Mouse (Mus musculus): ENCODE results near the gene Zmynd11. TPM values are rescaled to one million over a fixed set of nuclear protein-coding genes. Genes with fewer than 3 reads are reported as not detected.

Gene Zmynd11
- polyA plus RNA-seq, 1 experiment, result 13.1 TPM

DNA sequence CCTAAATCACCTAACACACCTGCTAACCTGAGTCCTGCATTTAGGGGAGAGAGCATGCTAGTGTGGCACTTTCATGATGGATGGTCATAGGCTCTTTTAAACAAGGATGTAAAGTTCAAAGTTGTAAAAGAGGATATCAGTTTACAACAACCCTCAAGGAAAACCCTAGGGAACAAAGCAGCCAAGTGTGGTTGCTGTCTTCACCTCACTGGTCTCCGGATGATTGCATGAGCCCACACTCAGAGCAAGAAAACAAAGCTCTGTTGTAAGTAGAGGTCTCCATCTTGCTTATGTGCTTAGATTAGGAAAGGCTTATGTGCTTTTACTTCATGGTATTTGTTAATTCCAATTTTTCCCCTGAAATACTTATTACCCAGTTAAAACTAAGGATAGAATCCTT lies 104.4 kb downstream of the Zmynd11 start:
- Histone ChIP-seq H3K36me3 (ENCODE audit: control insufficient read depth, insufficient read depth, low read length) (no peaks in the 10 kb centered on the region), H3K27me3 (ENCODE audit: control insufficient read depth, insufficient read depth, low read length) (no peaks in the 10 kb centered on the region), H3K27ac (ENCODE audit: control insufficient read depth, insufficient read depth, low read depth, low read length) (no peak overlapping the region), H3K4me1 (ENCODE audit: control insufficient read depth, insufficient read depth, low read length) (no peaks in the 10 kb centered on the region), H3K4me3 (ENCODE audit: control insufficient read depth, low read depth, low read length) (no peak overlapping the region)
- TF ChIP-seq POLR2A (IDR thresholded peaks at IDR 0.05; ENCODE audit: control insufficient read depth, low read depth, low read length) (no peak), CTCF (IDR thresholded peaks at IDR 0.05; ENCODE audit: control insufficient read depth, insufficient read depth, insufficient replicate concordance, low read depth, low read length) (no peak)

GRCm38 (mm10) chr13:9656613-9657012 lies 108.5 kb downstream of the Zmynd11 start:
- no peaks in the 10 kb centered on the region for H3K4me1 ChIP-seq (ENCODE audit: control insufficient read depth, insufficient read depth, low read length)
- no peak for TF ChIP-seq CTCF (IDR thresholded peaks at IDR 0.05; ENCODE audit: control insufficient read depth, insufficient read depth, insufficient replicate concordance, low read depth, low read length)
- no peak for TF ChIP-seq POLR2A (IDR thresholded peaks at IDR 0.05; ENCODE audit: control insufficient read depth, low read depth, low read length)
- no peak overlapping the region for H3K4me3 ChIP-seq (ENCODE audit: control insufficient read depth, low read depth, low read length)

GRCm38 (mm10) chr13:9653018-9653417 lies 112.1 kb downstream of the Zmynd11 start:
- Histone ChIP-seq H3K4me3 (ENCODE audit: control insufficient read depth, low read depth, low read length) (no peak overlapping the region), H3K36me3 (ENCODE audit: control insufficient read depth, insufficient read depth, low read length) (no peaks in the 10 kb centered on the region), H3K4me1 (ENCODE audit: control insufficient read depth, insufficient read depth, low read length) (no peaks in the 10 kb centered on the region), H3K27ac (ENCODE audit: control insufficient read depth, insufficient read depth, low read depth, low read length) (no peak overlapping the region), H3K27me3 (ENCODE audit: control insufficient read depth, insufficient read depth, low read length) (no peaks in the 10 kb centered on the region)
- TF ChIP-seq POLR2A (IDR thresholded peaks at IDR 0.05; ENCODE audit: control insufficient read depth, low read depth, low read length) (no peak), CTCF (IDR thresholded peaks at IDR 0.05; ENCODE audit: control insufficient read depth, insufficient read depth, insufficient replicate concordance, low read depth, low read length) (no peak)

More at GRCm38 (mm10) chr13:9656613-9657012, 108.5 kb downstream of the Zmynd11 start:
- no peaks in the 10 kb centered on the region for H3K27me3 ChIP-seq (ENCODE audit: control insufficient read depth, insufficient read depth, low read length)
- H3K36me3 ChIP-seq (ENCODE audit: control insufficient read depth, insufficient read depth, low read length), result no peaks in the 10 kb centered on the region
- H3K27ac ChIP-seq (ENCODE audit: control insufficient read depth, insufficient read depth, low read depth, low read length), result no peak overlapping the region

DNA sequence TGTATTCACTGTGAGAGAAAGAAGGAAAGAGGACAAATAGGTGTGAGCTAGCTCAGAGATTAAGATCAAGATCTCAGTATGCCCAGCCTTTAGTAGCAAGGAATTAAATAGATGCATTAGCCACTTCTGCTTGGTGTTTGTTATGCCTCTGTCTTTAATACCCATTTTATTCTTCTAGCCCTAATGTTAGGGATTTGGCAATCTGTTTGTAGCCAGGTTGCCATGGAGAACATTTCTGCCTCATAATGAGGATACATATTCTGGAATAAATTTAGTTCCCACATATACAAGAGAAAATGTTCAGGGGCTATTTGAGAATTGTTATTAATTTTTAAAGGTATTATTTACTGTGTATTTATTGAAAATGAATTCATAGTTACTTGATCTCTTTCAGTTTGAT lies 114.5 kb downstream of the Zmynd11 start:
- TF ChIP-seq CTCF (IDR thresholded peaks at IDR 0.05; ENCODE audit: control insufficient read depth, insufficient read depth, insufficient replicate concordance, low read depth, low read length), result no peak
- no peak for TF ChIP-seq POLR2A (IDR thresholded peaks at IDR 0.05; ENCODE audit: control insufficient read depth, low read depth, low read length)
- H3K4me1 ChIP-seq (ENCODE audit: control insufficient read depth, insufficient read depth, low read length), result no peaks in the 10 kb centered on the region

GRCm38 (mm10) chr13:9649894-9650293 lies 115.2 kb downstream of the Zmynd11 start:
- no peak overlapping the region for H3K27ac ChIP-seq (ENCODE audit: control insufficient read depth, insufficient read depth, low read depth, low read length)
- no peaks in the 10 kb centered on the region for H3K4me1 ChIP-seq (ENCODE audit: control insufficient read depth, insufficient read depth, low read length)
- H3K4me3 ChIP-seq (ENCODE audit: control insufficient read depth, low read depth, low read length), result no peak overlapping the region
- no peak for TF ChIP-seq CTCF (IDR thresholded peaks at IDR 0.05; ENCODE audit: control insufficient read depth, insufficient read depth, insufficient replicate concordance, low read depth, low read length)
- no peaks in the 10 kb centered on the region for H3K36me3 ChIP-seq (ENCODE audit: control insufficient read depth, insufficient read depth, low read length)
- no peaks in the 10 kb centered on the region for H3K27me3 ChIP-seq (ENCODE audit: control insufficient read depth, insufficient read depth, low read length)

More for the DNA sequence above, 114.5 kb downstream of the Zmynd11 start:
- no peak overlapping the region for H3K27ac ChIP-seq (ENCODE audit: control insufficient read depth, insufficient read depth, low read depth, low read length)
- H3K4me3 ChIP-seq (ENCODE audit: control insufficient read depth, low read depth, low read length), result no peak overlapping the region
- no peaks in the 10 kb centered on the region for H3K27me3 ChIP-seq (ENCODE audit: control insufficient read depth, insufficient read depth, low read length)
- H3K36me3 ChIP-seq (ENCODE audit: control insufficient read depth, insufficient read depth, low read length), result no peaks in the 10 kb centered on the region

DNA sequence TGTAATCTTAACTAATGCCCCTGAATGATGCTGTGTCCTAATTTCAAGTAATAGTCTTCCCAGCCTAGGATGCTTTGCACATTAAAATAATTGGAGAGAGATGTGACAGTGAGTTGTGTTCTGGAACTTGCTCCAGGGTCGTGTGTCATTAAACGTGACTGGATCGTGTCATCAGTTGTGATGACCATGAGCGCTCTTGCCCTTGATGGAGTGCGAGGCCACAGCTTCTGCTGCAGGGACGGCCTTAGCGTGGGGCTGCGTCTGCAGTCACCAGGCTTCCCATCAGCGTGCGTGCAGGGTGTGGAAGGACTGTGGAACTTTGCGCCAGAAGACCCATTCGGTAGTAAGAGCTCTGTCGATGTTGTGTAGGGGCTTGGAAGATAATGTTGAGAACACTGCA lies 116.4 kb downstream of the Zmynd11 start:
- Histone ChIP-seq H3K27me3 (ENCODE audit: control insufficient read depth, insufficient read depth, low read length) (no peaks in the 10 kb centered on the region), H3K4me1 (ENCODE audit: control insufficient read depth, insufficient read depth, low read length) (no peaks in the 10 kb centered on the region), H3K4me3 (ENCODE audit: control insufficient read depth, low read depth, low read length) (no peak overlapping the region), H3K36me3 (ENCODE audit: control insufficient read depth, insufficient read depth, low read length) (no peaks in the 10 kb centered on the region), H3K27ac (ENCODE audit: control insufficient read depth, insufficient read depth, low read depth, low read length) (no peak overlapping the region)
- TF ChIP-seq CTCF (IDR thresholded peaks at IDR 0.05; ENCODE audit: control insufficient read depth, insufficient read depth, insufficient replicate concordance, low read depth, low read length) (no peak), POLR2A (IDR thresholded peaks at IDR 0.05; ENCODE audit: control insufficient read depth, low read depth, low read length) (no peak)

DNA sequence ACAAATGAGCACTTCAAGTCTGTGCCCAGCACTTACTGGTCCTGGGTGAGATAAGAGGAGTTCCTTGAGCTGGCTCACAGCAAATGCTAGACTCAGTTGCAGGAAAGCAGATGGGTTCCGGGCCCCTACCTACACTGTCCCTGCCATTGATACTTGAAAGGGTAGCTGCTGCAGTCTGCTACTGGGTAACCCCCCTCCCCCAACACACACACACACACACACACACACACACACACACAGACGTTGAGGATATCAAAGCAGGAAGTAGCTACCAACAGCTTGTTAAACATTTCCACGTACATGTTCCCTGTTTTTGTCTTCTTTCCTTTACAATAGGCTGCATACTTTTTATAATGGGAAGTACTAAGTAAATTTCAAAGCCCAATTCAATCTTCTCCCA lies 127.2 kb downstream of the Zmynd11 start:
- H3K36me3 ChIP-seq (ENCODE audit: control insufficient read depth, insufficient read depth, low read length), result no peaks in the 10 kb centered on the region
- no peak overlapping the region for H3K27ac ChIP-seq (ENCODE audit: control insufficient read depth, insufficient read depth, low read depth, low read length)
- no peaks in the 10 kb centered on the region for H3K27me3 ChIP-seq (ENCODE audit: control insufficient read depth, insufficient read depth, low read length)
- H3K4me3 ChIP-seq (ENCODE audit: control insufficient read depth, low read depth, low read length), result no peak overlapping the region
- no peaks in the 10 kb centered on the region for H3K4me1 ChIP-seq (ENCODE audit: control insufficient read depth, insufficient read depth, low read length)
- TF ChIP-seq POLR2A (IDR thresholded peaks at IDR 0.05; ENCODE audit: control insufficient read depth, low read depth, low read length), result no peak
- no peak for TF ChIP-seq CTCF (IDR thresholded peaks at IDR 0.05; ENCODE audit: control insufficient read depth, insufficient read depth, insufficient replicate concordance, low read depth, low read length)

GRCm38 (mm10) chr13:9636505-9636904 lies 128.6 kb downstream of the Zmynd11 start:
- Histone ChIP-seq H3K4me1 (ENCODE audit: control insufficient read depth, insufficient read depth, low read length) (no peaks in the 10 kb centered on the region), H3K36me3 (ENCODE audit: control insufficient read depth, insufficient read depth, low read length) (no peaks in the 10 kb centered on the region), H3K4me3 (ENCODE audit: control insufficient read depth, low read depth, low read length) (no peak overlapping the region), H3K27ac (ENCODE audit: control insufficient read depth, insufficient read depth, low read depth, low read length) (no peak overlapping the region), H3K27me3 (ENCODE audit: control insufficient read depth, insufficient read depth, low read length) (no peaks in the 10 kb centered on the region)
- no peak for TF ChIP-seq POLR2A (IDR thresholded peaks at IDR 0.05; ENCODE audit: control insufficient read depth, low read depth, low read length)
- TF ChIP-seq CTCF (IDR thresholded peaks at IDR 0.05; ENCODE audit: control insufficient read depth, insufficient read depth, insufficient replicate concordance, low read depth, low read length), result no peak
